Mouse (Mus musculus): Measurements from ENCODE around the gene Parm1.

DNA sequence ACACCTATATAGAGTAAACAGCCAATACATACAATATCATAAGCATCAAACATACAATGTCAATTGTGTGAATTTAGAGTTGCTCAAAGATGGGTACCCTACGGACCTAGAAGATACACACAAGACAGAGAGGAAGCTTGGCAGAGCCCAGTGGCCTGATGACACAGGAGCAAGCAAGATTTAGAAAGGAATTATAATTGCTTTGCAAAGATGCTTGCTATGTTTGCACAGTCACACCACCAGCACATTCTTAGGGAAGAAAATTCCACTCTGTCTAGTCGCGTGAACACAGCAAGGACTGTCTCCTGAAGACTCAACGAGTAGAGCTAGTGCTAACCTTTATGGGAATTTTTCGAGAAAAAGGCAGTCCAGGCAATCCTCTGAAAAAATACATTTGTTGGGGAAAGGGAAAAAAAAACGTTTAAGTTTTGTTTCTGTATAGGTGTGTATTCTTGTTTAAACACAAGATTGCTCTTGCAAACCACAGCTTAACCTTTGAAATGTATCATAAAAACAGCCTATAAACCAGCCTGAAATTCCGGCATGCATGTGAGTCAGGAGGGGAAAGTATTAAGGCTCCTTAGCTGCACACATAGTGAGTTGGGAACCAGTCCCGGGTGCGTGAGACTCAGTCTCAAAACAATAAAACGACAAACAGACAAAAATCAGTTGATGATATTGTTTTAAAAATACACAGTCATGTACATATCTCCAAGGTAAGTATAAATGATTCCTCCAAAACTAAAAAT, 15.5 kb downstream of the Parm1 start:
- TF ChIP-seq POLR2A (IDR thresholded peaks at IDR 0.05; ENCODE audit: control insufficient read depth, extremely low read depth, insufficient read depth, low read length, poor library complexity) (no peak), CTCF (IDR thresholded peaks at IDR 0.05; ENCODE audit: borderline replicate concordance, control insufficient read depth, extremely low read depth, insufficient read depth, low read length, poor library complexity) (no peak)

Data from thymus, adult 2 months (tissue).